Mouse (Mus musculus) bone marrow macrophage, adult 2 months (primary cell): ENCODE data around the gene Mtap.

Experiments
- CTCF ChIP-seq: IDR thresholded peaks from 2 replicates; pipeline ENCODE4 v1.5.1; 2012; ENCODE audit warnings: low read depth, mild to moderate bottlenecking, low read length, moderate library complexity
- POLR2A ChIP-seq: IDR thresholded peaks from 2 replicates; pipeline ENCODE4 v1.6.1; 2012; ENCODE audit warnings: mild to moderate bottlenecking, low read depth, low read length, borderline replicate concordance

DNA sequence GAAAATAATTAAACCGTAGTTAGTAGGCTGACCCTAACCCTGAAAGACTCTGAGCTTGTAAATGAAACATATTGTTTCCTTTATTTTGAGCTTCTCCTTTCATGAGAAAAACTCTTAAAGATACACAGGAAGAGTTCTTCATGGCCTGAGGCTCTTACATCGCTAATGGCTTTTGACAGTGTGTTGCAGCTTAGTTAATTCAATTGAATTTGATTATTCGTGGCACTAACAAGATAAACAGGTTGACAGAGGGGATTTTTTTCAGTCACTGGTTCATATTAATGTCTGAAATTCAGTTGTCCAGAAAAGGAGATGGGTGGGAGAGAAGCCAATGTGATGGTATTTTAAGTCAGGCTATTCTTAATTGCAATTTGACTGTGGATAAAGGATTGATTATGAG lies 35.6 kb upstream of the Mtap start:
- TF ChIP-seq POLR2A (no peak), CTCF (no peak)
